Mouse (Mus musculus) C2C12 (cell line): ENCODE results near the gene Tubb2b.

Source experiments
- CEBPB ChIP-seq: IDR thresholded peaks from one replicate; pipeline ENCODE4 v1.6.1; 2011; ENCODE audit warnings: low read depth, mild to moderate bottlenecking, control low read depth, moderate library complexity
- CTCF ChIP-seq: IDR thresholded peaks from one replicate; pipeline ENCODE4 v1.5.1; 2011; ENCODE audit not compliant: control insufficient read depth, insufficient read depth, insufficient read length
- MAX ChIP-seq: IDR thresholded peaks from one replicate; pipeline ENCODE4 v1.6.1; 2011; ENCODE audit warnings: mild to moderate bottlenecking, control low read depth

- no peak for TF ChIP-seq MAX
- TF ChIP-seq CEBPB: no peak
- TF ChIP-seq CTCF: no peak
Measured at GRCm38 (mm10) chr13:34084026-34084750, 46.1 kb downstream of the Tubb2b start.
